Mouse (Mus musculus) mature B cell (primary cell): ENCODE measurements around the gene Nme9.

Experiments
- in situ Hi-C: fragments of 300-500 bp; cut with MboI; formaldehyde crosslinking; loops from 2 replicates; pipeline ENCODE4 v1.14.3; 2019

The Nme9 gene

DNA sequence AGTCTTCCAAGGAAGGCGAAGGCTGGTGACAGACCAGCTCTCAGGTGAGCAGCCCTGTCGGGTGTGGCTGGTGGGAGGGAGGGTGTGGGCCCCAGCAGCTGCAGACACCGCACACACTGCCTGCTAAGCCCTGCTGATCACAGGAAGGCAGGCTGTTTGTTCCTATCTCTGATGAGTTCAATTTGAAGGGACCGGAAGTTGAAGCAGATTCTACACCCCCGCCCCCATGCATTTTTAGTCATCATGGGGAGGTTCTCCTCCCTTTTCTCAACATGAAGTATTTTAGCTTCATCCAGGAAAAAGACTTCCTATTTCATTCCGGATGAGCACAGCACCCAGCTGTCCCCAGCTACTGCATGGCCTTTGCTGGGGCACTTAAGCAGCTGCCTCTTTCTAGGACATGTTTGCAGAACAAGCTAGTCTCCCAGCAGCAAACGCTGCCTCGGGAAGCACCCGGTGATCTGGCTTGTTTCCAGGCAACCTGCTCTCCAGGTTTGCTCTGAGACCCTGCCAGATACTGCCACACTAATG lies 28.0 kb downstream of the Nme9 start:
- in situ Hi-C loops: no loop called here

DNA sequence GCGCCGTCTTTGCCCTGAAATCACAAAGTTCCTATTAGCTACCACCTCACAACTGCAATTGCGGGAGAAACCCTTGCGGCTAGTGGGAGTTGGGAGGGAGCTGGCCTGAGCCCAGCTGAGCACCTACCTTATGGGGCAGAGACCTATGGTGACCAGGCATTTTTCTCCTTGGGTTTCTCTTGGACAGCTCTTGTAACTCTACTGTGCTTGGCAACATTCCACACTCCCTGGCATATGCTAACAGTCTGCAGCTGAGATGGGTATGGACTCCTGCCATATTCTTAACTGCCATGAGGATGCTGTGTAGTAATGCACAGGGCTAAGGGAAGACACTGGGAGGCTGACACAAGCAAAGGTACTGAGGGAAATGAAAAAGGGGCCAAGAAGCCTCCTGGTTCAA lies 29.5 kb downstream of the Nme9 start:
- in situ Hi-C loops: no loop called here

DNA sequence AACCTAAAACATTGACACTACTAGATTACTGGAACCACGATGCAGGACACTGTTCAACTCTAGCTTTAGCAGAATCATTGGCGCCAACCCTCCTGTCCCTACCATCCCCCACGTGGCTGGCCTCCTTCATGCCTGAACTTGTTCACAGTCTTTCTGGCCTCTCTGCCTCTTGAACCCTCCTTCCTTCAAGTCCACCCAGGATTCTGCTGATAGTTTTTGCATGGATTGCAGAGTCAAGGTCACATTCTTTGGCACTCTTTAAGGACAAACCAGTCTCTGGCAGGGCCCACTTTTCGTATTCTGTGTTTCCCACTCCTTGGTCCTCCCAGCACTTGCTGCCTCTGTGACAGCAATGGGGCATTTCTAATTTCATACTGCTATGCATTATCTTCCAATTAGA lies 31.9 kb downstream of the Nme9 start:
- in situ Hi-C loops: no loop called here

DNA sequence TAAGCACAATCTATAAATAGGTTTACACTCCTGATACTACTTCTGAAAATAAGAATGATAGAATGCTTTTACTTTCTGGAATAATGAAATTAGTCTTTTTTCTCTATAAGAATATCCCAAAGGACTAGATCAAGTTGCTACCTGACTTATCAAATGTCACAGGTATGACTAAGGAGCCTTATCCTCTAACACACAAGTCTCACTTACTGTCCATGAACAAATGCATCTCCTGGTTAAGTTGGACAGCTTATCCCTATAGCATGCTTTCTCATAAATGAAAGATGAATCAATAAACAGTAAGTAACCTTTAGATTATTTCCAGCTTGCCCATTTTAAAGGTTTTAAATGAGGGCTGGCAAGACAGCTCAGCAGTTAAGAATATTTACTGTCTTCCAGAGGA lies 33.4 kb downstream of the Nme9 start:
- in situ Hi-C loops: no loop called here

DNA sequence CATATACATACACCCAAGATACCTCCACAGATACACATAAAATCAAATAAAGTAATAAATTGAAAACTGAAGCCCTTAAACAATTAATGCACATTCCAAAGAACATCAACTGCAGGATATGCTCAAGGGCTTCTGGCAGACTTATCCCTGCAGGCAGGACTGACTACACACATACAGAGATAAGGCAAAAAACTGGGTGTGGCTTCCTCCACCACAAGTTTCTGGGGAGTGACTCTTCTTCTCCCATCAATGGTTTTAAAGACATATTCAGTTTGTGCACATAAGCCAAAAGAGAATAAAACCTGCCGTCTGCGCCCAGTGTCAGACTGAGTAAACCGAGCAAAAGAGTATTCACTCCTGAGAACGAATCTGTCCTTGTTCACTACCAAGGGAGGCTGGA lies 33.9 kb downstream of the Nme9 start:
- in situ Hi-C loops: no loop called here

DNA sequence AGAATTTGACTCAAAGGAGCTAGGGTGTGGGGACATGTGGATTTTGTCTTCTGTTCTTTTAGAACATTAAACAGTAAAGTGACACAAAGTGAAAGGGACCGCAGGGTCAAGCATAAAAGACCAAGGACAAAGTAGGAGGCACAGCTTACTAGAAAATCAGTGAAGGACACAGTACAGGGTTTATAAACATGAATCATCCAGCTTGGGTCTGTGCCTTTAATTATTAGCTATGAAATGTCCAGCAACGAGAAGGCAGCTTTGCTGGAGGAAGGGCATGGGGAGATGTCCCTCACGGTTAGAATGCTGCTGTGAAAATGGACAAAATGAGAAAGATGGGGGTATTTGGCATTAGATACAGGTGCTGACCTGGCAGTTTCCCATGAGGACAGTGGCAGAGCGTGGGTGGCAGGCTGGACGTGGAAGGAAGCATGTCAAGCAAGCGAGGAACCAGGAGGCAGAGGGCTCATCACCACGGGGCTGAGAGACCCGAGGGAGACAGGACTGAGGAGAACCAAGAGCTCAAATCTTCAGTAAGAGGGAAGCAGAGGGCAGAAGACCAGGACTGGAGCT lies 35.9 kb downstream of the Nme9 start:
- in situ Hi-C loops: no loop called here

DNA sequence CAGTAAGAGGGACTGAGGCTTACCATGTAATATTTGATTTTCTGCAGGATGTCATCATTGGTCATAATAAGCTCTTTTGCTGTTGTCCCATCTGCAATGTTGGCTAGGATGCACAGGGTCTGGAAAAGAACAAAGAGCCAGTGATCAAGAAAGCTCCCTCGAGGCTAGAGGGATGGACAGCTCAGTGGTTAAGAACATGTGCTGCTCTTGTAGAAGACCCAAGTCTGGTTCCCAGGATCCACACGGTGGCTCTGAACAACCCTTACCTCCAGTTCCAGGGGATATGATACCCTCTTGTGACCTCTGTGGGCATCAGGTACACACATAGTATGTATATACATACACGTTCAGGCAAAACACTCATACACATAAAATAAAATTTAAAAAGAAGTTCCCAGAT lies 36.6 kb downstream of the Nme9 start:
- in situ Hi-C loops: no loop called here

DNA sequence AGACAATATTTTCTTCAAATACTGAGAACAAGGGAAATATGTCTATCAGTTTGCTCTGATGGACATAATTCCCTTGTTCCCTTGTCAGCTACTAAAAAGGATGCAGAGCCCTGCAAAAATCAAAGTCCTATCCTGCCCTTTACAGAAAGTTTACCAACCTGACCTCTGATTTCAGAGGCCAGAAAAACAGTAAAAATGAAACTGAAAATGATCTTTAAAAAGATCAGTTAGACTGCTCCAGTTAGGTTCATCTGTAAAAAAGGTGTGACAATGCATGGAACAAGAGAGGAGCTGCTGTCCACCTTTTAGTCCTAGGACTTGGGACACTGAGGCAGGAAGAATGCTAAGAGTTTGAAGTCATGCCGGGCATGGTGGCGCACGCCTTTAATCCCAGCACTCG lies 39.8 kb downstream of the Nme9 start:
- in situ Hi-C loops: no loop called here

DNA sequence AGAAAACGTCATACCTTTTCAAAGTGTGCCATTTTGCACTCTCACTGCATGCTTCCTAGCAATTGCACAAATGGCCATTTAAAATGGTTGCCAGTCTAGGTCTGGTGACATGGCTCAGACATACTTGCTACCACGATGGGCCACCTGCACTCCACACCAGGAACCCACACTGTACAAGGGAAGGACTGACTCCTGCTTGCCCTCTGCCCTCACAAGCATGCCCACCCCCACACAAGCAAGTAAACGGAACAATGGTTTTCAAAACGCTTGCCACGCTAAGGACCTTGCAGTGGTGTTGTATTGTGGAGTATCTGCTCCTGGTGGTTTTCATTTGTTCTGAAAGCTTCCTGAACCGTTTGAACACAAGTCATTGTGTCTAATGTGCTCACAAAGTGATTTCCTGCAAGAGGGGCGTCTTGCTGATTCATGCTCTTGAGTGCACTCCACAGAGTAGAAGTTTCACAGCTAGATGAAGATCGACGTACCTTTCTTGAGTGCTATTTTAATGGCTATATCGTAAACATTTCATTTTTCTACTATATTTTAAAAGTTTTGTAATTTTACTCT lies 41.4 kb downstream of the Nme9 start:
- in situ Hi-C loops: no loop called here

DNA sequence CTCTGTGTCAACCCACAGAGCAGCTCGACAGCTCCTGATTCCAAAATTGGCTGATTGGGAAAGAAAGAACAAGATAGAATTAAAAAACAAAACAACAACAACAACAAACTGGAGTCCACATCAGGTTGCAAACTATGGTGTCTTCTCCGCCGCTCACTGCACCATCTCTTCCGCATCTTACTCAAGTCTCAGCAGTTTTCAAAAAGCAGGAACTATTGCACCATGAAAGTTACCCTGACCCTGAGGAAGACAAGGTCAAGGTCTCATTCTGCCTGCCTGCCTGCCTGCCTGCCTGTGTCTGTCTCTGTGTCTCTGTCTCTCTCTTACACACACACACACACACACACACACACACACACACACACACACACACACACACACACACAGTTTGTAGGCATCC lies 48.1 kb downstream of the Nme9 start:
- in situ Hi-C loops: no loop called here

DNA sequence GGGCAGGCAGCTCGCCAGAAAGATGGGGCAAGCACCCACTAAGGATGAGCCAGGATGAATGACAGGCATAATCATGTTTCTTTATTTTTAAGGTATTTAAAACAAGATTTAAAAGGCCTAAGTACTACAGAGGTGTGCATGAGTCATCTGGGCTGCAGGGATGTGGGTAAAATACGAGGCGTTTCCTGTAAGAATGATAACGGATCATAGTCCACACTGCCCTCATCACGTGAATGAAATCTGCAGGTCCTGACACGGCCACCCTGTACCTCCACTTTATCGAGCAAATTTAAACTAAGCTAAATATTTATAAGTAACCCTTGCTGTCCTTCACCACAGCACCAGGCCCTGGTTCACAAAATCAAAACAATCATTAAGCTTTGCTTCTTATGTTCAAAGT lies 54.6 kb downstream of the Nme9 start:
- in situ Hi-C loops: no loop called here
